Mouse (Mus musculus): Measurements from ENCODE around the gene Fnbp1. TPM values are rescaled to one million over a fixed set of nuclear protein-coding genes. Genes with fewer than 3 reads are reported as not detected.

Gene Fnbp1
- polyA plus RNA-seq, 1 experiment from 2014 or later: 23.7 TPM

DNA sequence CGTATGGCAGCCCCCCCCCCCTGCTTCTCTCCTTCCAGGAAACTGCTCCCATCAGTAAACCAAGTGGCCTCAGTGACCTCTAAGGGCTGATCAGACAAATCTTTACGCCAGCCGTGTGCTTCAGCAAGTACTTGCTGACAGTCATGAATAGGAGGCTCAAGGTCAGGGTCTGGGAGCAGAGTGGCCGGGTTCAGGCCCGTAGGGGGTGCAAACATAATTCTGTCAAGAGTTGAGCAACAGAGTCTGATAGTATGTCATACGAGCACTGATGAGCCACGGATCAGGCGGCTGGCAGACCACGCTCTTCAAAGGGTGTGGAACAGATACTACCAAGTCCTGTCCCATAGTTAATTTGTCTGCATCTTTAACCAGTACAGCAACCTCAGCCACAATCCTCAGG, 151.6 kb downstream of the Fnbp1 start:
- WGBS: 71% methylated on average over 9 of the region's 9 CpGs
- H3K27ac ChIP-seq (ENCODE audit: low read length): no peak overlapping the region
- peaks cover 17% of the 10 kb centered on the region for H3K4me1 ChIP-seq (ENCODE audit: control insufficient read depth, insufficient read depth, low read length)
- no peak overlapping the region for H3K4me2 ChIP-seq (ENCODE audit: low read depth, low read length)
- H3K36me3 ChIP-seq (ENCODE audit: control insufficient read depth, insufficient read depth): no peaks in the 10 kb centered on the region
- no peaks in the 10 kb centered on the region for H3K27me3 ChIP-seq (ENCODE audit: control insufficient read depth, insufficient read depth, low read length)
- H3K9ac ChIP-seq (ENCODE audit: low read length): no peak overlapping the region
- no peak for ATAC-seq (replicated peaks; ENCODE audit: extremely low read depth, insufficient read depth, low FRiP score)
- H3K4me3 ChIP-seq (ENCODE audit: low read length): no peak overlapping the region
- no peaks in the 10 kb centered on the region for H3K9me3 ChIP-seq (replicated peaks; ENCODE audit: control insufficient read depth, low read length)

GRCm38 (mm10) chr2:30985111-30986020, 156.4 kb downstream of the Fnbp1 start:
- Histone ChIP-seq H3K27me3 (ENCODE audit: control insufficient read depth, insufficient read depth, low read length) (no peaks in the 10 kb centered on the region), H3K4me2 (ENCODE audit: low read depth, low read length) (peak overlapping the region; percentile 22; the same call in 1 of the 2 replicates), H3K4me1 (ENCODE audit: control insufficient read depth, insufficient read depth, low read length) (peaks cover 25% of the 10 kb centered on the region), H3K4me3 (ENCODE audit: low read length) (no peak overlapping the region), H3K36me3 (ENCODE audit: control insufficient read depth, insufficient read depth) (no peaks in the 10 kb centered on the region), H3K27ac (ENCODE audit: low read length) (no peak overlapping the region), H3K9me3 (replicated peaks; ENCODE audit: control insufficient read depth, low read length) (no peaks in the 10 kb centered on the region), H3K9ac (ENCODE audit: low read length) (peak overlapping the region; percentile 43; the same call in 1 of the 2 replicates)
- 28% methylated on average over 17 of the region's 17 CpGs for WGBS
- no peak for ATAC-seq (replicated peaks; ENCODE audit: extremely low read depth, insufficient read depth, low FRiP score)

DNA sequence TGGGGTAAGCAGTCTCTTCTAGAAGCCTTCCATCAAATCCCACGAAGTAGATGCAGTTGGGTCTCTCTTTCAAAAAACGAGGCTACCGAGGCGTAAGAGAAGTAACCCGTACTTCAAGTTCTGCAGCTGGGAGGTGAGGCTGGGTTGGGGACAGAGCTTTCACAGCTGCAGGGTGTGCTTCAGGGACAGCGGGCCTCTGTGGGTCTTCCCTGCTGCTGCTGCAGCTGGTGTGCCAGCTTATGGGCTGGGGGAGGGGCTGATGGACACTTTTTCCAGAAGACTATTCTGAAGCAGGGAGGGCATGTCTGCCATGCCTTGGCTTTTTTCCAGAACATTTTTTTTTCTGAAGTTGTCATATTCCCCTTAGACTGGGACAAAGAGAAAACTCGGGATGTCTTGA, 158.8 kb downstream of the Fnbp1 start:
- peaks cover 25% of the 10 kb centered on the region for H3K4me1 ChIP-seq (ENCODE audit: control insufficient read depth, insufficient read depth, low read length)
- peaks cover 11% of the 10 kb centered on the region for H3K36me3 ChIP-seq (ENCODE audit: control insufficient read depth, insufficient read depth)
- H3K4me3 ChIP-seq (ENCODE audit: low read length): peak overlapping the region; percentile 89
- no peak overlapping the region; the same call in 1 of the 2 replicates for H3K27ac ChIP-seq (ENCODE audit: low read length)
- 51% methylated on average over 7 of the region's 7 CpGs for WGBS
- no peaks in the 10 kb centered on the region for H3K27me3 ChIP-seq (ENCODE audit: control insufficient read depth, insufficient read depth, low read length)
- peak overlapping the region; percentile 78; the same call in 1 of the 2 replicates for H3K9ac ChIP-seq (ENCODE audit: low read length)
- H3K9me3 ChIP-seq (replicated peaks; ENCODE audit: control insufficient read depth, low read length): no peaks in the 10 kb centered on the region
- H3K4me2 ChIP-seq (ENCODE audit: low read depth, low read length): peak overlapping the region; percentile 73
- ATAC-seq (replicated peaks; ENCODE audit: extremely low read depth, insufficient read depth, low FRiP score): no peak

- peak within 1 kb of the TSS; percentile 67 for H3K27ac ChIP-seq (ENCODE audit: low read length)
- peak within 1 kb of the TSS; percentile 77 for H3K4me2 ChIP-seq (ENCODE audit: low read depth, low read length)
- H3K9ac ChIP-seq (ENCODE audit: low read length): peak within 1 kb of the TSS; percentile 78
- under 1% methylated on average over 64 of the region's 66 CpGs for WGBS
- H3K36me3 ChIP-seq (ENCODE audit: control insufficient read depth, insufficient read depth): peaks cover 11% of the 10 kb centered on the region
- H3K4me3 ChIP-seq (ENCODE audit: low read length): peak within 1 kb of the TSS; percentile 89
- H3K27me3 ChIP-seq (ENCODE audit: control insufficient read depth, insufficient read depth, low read length): no peaks in the 10 kb centered on the region
- H3K4me1 ChIP-seq (ENCODE audit: control insufficient read depth, insufficient read depth, low read length): peaks cover 18% of the 10 kb centered on the region
- no peaks in the 10 kb centered on the region for H3K9me3 ChIP-seq (replicated peaks; ENCODE audit: control insufficient read depth, low read length)
- peak; percentile 98 for ATAC-seq (replicated peaks; ENCODE audit: extremely low read depth, insufficient read depth, low FRiP score)
Measured at GRCm38 (mm10) chr2:30981790-30982513, 159.9 kb downstream of the Fnbp1 start, which contains the start of the genes BC005624 and Usp20. BC005624 (minus strand) TSS chr2:30982201. Usp20 (plus strand) TSS chr2:30982279.

Other genes starting within 250 kb of the Fnbp1 start
- 1.8 and 2.8 TPM in 2 replicates for gene Ptges, start 212.1 kb downstream of the Fnbp1 start, polyA plus RNA-seq (2015; fragmentation: Nextera tagmentation; extraction: Ambion mirVana)
- 22.8 and 26.3 TPM in 2 replicates for gene Tor1b, start 189.0 kb downstream of the Fnbp1 start, polyA plus RNA-seq (2015; fragmentation: Nextera tagmentation; extraction: Ambion mirVana)
- gene Tor1a, start 174.1 kb downstream of the Fnbp1 start, polyA plus RNA-seq (2015; fragmentation: Nextera tagmentation; extraction: Ambion mirVana): 50.9 and 53.0 TPM in 2 replicates
- 38.1 and 42.5 TPM in 2 replicates for gene BC005624, start 159.8 kb downstream of the Fnbp1 start, polyA plus RNA-seq (2015; fragmentation: Nextera tagmentation; extraction: Ambion mirVana)
- 41.7 and 49.3 TPM in 2 replicates for gene Usp20, start 159.7 kb downstream of the Fnbp1 start, polyA plus RNA-seq (2015; fragmentation: Nextera tagmentation; extraction: Ambion mirVana)
- 29.9 and 31.6 TPM in 2 replicates for gene Gpr107, start 10.3 kb upstream of the Fnbp1 start, polyA plus RNA-seq (2015; fragmentation: Nextera tagmentation; extraction: Ambion mirVana)
- 29.4 and 32.1 TPM in 2 replicates for gene Ncs1, start 103.8 kb upstream of the Fnbp1 start, polyA plus RNA-seq (2015; fragmentation: Nextera tagmentation; extraction: Ambion mirVana)
- gene Hmcn2, start 172.4 kb upstream of the Fnbp1 start, polyA plus RNA-seq (2015; fragmentation: Nextera tagmentation; extraction: Ambion mirVana): 1.1 and 1.3 TPM in 2 replicates

All from heart, embryonic 16.5 days (tissue).